Mouse (Mus musculus): ENCODE measurements at regions not wholly inside any gene's neighbourhood (a gene's known extent, or its start where the extent isn't known, plus 50 kb on each side); places are given as distances from the start of the nearest gene placed in this dataset.
"Not testable (repeated sequence)": the region's sequence is repeated elsewhere in the genome, so short reads cannot be mapped to it uniquely, and the experiment has no call there.

DNA sequence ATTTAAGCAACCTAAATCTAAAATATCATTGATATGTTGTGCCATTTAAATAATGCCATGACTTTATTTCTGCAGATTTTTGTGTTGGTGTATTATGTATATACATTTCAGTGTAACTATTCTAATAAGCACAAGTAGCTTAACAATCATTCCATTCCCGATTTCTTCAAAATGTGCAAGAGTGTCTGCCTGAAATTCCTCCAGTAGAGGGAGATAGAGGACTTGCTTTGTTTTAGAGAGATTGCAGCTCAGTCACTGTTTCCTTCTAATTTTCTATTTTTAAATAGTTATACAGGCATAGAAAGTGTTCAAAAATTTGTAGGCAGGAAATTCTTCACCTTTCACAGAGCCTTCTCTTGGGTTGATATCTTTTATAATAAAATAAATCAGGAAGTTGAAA is 498.0 kb upstream of the Tacstd2 start:
- not testable (repeated sequence) for H3K27ac ChIP-seq (ENCODE audit: low read depth, low read length); H3K36me3 ChIP-seq (ENCODE audit: control insufficient read depth, insufficient read depth, low read length); H3K4me3 ChIP-seq (ENCODE audit: low read depth, low read length); H3K9ac ChIP-seq (ENCODE audit: low read depth, low read length); H3K4me2 ChIP-seq (replicated peaks; ENCODE audit: low read depth, low read length); DNase-seq (ENCODE audit: low spot score); ATAC-seq (ENCODE audit: low FRiP score); H3K4me1 ChIP-seq (replicated peaks; ENCODE audit: control insufficient read depth, insufficient read depth, low read length); H3K27me3 ChIP-seq (ENCODE audit: control insufficient read depth, insufficient read depth, low read length); H3K9me3 ChIP-seq (ENCODE audit: control insufficient read depth, low read length)
- 11% methylated on average over 1 of the region's 1 CpGs for WGBS

DNA sequence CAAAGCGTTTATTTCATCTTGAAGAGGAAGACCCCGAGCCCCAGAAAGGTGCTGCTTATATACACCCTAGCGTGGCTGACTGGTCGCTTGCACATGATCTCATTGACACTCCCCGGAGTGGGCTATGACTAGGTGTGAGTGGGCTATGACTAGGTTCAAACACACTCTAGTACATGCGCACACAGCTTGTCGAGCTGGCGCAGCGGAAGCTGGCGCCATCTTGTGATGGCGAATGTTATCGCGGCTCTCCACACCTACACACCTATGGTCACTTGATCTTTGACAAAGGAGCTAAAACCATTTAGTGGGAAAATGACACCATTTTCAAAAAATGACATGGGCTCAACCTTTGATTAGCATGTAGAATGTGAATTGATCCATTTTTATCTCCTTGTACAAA is 495.1 kb upstream of the Tacstd2 start:
- no peaks in the 10 kb centered on the region for H3K9me3 ChIP-seq (ENCODE audit: control insufficient read depth, low read length)
- no peaks in the 10 kb centered on the region for H3K4me1 ChIP-seq (replicated peaks; ENCODE audit: control insufficient read depth, insufficient read depth, low read length)
- ATAC-seq (ENCODE audit: low FRiP score) (0 out of 2 replicates have a peak, but pooled peaks have one; percentile 14), DNase-seq (ENCODE audit: low spot score) (no peak)
- no peaks in the 10 kb centered on the region for H3K36me3 ChIP-seq (ENCODE audit: control insufficient read depth, insufficient read depth, low read length)
- WGBS, result 48% methylated on average over 13 of the region's 13 CpGs
- no peak overlapping the region for H3K9ac ChIP-seq (ENCODE audit: low read depth, low read length)
- no peak overlapping the region for H3K4me3 ChIP-seq (ENCODE audit: low read depth, low read length)
- H3K4me2 ChIP-seq (replicated peaks; ENCODE audit: low read depth, low read length), result no peak overlapping the region
- H3K27ac ChIP-seq (ENCODE audit: low read depth, low read length), result no peak overlapping the region
- no peaks in the 10 kb centered on the region for H3K27me3 ChIP-seq (ENCODE audit: control insufficient read depth, insufficient read depth, low read length)

All from hindbrain, embryonic 11.5 days (tissue).